Mouse (Mus musculus) retina, adult 2 months (tissue): ENCODE measurements around the gene Arid1b.

Source experiments
- DNase-seq: peaks from one replicate; pipeline ENCODE4 v3.0.0-alpha.2; 2012; ENCODE audit warnings: low read depth, low spot score

Arid1b gene

DNA sequence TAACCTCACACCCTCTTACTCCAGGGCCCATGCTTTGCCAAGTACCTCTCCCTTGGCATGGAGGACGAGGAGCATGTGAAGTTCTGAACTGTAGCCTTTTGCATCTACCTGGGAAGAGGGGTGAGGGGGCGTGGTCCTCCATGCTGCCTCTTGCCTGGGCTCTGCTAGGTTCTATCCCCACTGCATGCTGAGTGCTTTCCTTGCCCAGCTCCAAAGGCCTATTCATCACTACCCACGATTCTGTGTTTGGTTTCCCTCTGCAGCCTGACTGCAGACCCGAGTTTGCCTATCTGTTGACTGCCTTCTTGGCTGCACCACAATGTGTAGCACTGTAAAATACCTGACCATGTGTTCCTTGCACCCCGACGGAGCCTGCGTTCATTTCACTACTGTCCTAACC lies 194.3 kb downstream of the Arid1b start:
- no peak for DNase-seq

DNA sequence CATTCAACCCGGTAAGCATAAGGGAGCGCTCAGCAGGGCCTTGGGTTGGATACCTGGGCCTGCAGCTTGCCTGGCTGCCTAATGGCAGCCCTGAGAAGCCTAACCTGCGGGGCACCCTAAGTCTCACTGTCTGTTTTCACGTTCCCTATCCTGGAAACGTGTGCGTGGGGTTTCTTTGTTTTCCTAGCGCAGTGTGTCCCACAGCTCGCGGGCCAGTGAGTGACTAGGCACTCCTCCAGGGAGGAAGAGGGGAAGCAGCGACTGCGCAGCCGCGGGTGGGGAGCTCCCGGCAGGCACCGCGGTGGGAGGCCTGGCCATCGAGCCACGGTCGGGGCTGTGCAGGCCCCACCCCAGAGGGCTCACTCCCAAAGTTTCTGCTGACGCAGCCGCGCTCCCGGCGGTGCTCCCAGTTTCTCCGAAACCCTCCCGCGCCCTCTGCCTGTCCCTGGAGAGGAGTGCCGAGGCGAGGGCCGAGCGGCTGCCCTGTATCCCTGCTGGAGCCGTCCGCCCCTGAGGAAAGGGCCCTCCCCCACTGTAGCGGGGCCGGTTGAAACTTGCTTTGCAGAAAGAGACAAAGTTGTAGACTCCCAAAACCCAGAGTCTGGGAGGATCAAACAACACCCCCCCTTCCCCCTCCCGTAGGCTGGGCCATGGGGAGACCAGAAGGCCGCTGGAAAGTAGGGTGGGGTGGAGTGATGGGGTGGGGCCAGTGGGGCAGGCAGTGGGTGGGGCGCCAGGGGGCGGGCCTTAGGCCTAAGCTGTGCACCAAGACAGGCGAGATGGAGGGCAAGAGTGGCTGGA lies 195.6 kb downstream of the Arid1b start:
- DNase-seq, result peak; percentile 59

DNA sequence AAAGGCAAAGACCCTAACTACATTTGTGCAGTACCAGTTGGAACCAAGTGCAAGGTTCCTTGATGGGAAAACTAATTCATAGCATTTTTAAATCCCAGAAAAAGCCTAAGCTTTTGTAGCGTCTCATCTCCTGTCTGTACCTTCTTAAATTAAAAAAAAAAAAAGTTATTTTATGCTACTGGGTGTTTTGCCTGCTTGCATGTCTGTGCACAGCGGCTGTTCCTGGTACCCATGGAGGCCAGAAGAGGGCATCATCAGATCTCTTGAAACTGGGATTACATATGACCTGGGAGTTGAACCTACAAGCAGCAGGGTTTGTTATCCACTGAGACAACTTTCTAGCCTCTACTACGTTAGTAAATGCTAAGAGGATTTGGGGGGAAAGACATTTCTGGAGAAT lies 196.2 kb downstream of the Arid1b start:
- no peak for DNase-seq

DNA sequence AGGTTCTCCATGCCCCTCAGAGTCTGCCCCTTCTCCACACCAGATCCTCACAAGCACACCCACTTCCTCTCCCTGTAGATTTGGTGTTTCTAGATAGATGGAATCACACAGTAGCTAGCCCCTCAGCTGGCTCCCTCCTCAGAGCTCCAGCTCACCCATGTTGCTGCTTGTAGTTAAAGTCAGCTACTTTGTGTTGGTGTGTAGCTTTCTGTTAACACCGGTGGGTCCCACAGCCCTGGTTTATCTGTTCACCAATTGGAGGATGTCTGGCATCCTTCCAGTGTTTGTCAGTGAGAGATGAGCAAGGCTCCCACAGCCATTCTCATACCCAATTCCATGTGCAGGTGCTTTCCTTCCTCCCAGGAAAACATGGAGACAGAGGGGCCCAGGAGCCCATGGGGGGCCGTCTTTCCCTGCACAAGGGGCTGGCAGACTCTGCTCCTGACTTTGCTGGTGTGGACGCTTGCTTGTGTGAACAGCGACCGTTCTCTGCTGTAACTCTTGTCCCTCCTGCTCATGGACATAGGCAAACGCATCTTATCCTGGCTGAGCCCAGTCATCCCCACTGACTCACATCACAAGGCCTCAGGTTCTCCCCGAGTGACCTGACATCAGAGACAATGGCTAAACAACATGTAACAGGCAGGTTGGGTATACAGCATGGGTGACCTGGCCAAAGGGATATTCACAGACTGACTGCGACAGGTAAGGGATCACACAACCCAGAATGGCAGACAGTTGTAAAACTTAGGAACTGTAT lies 200.2 kb downstream of the Arid1b start:
- DNase-seq, result no peak

DNA sequence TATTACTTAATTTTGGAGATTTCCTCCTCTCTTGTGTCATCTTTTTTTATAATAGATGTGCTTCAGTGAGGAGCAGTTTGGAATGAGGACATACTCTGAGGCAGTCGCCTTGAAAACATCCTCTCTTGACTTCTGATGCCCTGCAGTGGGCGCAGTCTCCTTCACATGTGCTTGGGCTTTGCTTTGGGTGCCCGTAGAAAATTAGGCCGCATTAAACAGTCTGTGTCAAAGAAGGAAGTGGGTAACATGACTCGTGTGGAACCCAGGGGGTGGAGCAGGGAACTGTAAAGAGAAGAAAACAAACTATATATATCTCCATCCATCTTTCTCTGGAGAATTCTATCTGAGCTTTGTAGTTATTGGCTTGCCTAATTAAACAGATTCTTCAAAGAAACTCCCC lies 201.3 kb downstream of the Arid1b start:
- DNase-seq, result no peak

DNA sequence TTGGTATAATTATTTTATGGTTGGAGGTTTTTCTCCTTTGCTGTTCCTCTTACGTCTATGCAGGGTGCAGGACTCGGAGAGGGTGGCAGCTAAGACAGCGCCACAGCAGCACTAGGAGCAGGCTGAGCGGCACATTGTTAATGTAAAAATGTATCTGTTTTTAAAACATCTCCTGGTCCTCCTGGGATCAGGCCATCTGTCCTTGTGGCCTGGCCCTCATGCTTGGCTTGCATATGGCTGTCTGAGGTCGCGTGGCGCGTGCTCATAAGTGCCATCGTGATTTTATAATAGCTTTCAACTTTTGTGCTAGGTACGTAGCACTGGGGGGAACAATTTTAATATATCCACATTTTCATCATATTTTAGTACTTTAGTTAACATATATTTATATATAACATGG lies 201.9 kb downstream of the Arid1b start:
- DNase-seq, result no peak

DNA sequence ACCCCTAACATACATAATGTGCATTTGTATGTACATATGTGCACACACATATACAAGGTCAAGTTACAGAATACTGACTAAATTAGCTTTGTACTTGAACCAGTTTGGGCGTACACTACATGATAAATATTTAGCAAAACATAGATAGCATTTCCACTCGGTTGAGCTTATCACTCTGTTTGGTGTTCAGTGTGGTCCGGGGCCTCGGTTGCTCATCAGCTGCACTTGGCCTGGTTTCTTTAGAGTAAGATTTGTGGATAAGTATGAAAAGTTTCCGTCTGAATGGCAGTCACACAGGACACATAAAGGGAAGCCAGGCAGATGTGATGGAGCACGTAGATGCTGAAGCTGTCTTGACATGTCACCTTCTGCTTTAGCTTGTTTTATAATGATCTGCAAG lies 202.4 kb downstream of the Arid1b start:
- no peak for DNase-seq

DNA sequence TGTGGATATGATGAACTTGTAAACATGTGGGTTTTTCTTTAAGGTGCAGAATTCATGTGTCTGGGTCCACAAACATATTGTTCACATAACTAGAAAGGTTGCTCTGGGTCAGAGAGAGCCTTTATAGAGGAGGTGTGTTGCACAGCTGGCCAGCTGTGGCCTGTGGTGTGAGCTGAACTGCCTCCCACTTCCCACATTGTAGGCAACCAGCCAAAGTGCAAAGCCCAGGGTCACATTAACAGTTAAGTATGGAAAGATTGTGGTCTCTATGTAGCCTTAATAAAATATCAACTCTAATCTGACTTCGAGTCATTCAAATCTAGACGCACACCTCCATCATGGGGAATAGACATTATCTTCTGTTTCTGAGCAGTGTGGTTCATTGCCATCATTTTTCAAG lies 203.0 kb downstream of the Arid1b start:
- DNase-seq, result no peak

GRCm38 (mm10) chr17:5197765-5198164 lies 203.6 kb downstream of the Arid1b start:
- DNase-seq, result no peak

DNA sequence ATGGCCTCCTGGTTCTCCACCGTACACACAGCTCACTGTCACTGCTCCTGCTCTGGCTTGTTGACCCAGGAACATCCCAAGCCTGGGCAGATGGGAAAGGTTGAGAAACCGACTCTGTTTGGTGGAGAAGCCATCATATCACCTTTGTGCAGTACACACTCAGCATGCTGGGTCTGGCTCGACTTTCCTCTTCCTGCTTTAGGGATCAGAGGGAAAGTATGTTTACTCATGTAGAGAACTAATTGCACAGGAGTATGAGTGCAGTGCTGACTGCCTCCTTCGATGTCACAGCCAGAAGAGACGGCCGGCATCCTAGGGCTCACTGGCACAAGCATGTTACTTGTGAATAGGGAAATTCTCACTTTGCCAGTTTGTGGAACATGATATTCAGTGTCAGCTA lies 204.1 kb downstream of the Arid1b start:
- no peak for DNase-seq

DNA sequence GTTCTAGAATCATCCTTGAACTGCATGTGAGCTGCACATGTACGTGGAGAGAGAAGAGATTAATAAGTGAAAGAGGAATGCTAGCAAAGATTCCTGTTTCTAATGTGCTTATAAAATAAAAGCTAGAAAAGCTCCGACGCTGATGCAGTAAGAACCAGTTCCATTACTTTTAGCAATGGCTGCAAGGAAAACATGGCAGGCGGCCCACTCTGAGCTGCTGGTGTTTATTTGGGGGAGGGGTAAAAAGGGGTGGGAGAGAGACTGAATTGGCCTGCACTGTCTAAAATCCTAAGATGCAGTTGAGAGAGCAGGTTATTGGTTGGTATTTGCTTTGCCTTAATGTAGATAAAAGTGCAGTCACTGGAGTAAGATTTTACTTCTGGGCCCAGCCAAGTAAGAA lies 204.7 kb downstream of the Arid1b start:
- DNase-seq, result no peak

DNA sequence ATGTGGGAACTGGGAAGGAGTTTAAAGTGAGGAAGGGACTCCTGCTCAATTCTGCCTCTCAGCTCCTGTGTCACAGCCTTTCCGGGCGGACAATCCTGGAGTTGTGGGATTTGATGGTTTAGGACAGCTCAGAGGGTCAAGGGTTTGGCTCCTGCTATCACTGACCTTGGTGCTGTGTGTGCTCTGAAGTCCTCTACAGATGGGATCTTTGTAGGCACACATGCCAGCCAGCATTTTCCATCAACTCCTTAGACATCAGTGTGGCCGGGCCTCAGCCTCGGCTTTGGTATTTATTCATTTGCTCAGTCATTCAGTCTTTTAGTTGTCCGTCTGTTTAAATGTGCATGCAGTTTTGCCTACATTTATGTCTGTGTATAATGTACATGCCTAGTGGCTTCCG lies 206.5 kb downstream of the Arid1b start:
- DNase-seq, result no peak

DNA sequence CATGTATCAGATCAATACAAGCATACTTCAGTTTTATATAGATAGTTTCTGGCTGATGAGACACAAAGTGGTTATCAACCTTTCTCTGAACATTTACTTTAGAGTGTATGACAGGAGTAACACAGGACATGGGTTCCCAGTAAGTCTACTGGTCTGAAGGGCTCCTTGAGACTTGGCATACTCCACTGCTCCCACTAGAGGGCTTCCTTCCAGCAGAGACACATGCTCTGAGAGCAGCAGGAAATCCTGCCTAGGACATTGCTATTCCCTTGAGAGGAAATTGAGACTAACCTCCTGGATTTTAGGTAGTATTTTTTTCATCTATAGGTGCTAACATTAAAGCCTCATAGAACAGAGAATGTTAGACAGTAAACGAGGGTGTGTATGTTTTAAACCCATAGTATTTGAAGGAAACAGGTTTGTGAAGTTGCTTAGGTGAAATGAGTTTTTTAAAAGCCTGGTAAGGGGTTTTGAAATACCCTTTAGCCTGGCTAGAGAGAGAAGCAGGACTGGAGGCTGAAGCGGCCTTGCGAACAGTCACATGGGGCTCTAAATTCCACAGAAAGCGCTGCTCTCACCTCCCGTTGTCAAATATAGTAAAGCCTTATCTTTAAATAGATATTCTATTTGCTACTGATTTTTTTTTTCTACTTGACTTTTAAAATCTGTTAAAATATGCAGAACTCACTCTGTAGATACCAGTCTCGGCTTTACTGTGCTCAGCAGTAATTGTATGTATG lies 207.9 kb downstream of the Arid1b start:
- DNase-seq, result no peak

- DNase-seq, result no peak
These were observed 208.6 kb downstream of the Arid1b start for GRCm38 (mm10) chr17:5202756-5203155.

- DNase-seq, result no peak
These were observed 209.4 kb downstream of the Arid1b start for GRCm38 (mm10) chr17:5203346-5204102.

- DNase-seq, result no peak
These were observed 210.1 kb downstream of the Arid1b start for GRCm38 (mm10) chr17:5204103-5204665.

GRCm38 (mm10) chr17:5205163-5205581 lies 211.0 kb downstream of the Arid1b start:
- DNase-seq, result no peak

DNA sequence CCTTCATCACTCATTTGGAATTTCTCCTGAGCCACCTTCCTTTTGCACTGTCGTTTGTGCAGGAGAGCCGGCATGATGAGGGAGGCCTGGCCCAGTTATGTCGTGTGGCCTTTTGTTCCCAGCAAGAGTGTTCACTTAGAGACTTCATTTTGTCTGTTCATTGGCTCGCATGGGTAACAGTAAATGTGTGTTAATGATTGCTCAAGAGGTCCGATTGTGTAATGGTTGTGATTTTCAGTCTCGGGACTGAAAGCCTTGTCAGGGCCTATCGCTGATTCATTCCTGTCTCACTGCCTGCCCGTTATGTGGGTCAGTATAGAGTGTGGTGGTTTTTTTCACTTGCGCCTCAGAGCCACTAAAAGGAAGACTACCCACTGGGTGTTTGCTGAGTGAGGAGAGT lies 212.6 kb downstream of the Arid1b start:
- no peak for DNase-seq

DNA sequence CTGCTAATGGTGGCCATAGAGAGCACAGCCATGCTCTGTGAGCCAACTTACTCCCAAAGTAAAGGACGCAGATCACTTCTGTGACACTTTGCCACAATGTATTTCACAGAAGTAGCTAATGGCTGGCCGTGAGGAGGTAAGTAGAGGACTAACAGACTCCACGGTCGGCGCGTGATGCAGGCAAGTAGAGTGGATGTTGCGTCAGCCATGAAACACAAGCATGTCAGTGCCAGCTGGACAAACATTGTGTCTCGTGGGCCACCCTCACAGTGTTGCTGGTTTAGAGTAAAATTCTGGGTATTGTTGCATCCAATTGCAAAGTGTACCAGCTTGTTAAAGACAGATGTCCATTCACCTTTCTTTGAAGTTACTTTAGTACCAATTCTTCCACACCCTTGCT lies 213.7 kb downstream of the Arid1b start:
- no peak for DNase-seq

DNA sequence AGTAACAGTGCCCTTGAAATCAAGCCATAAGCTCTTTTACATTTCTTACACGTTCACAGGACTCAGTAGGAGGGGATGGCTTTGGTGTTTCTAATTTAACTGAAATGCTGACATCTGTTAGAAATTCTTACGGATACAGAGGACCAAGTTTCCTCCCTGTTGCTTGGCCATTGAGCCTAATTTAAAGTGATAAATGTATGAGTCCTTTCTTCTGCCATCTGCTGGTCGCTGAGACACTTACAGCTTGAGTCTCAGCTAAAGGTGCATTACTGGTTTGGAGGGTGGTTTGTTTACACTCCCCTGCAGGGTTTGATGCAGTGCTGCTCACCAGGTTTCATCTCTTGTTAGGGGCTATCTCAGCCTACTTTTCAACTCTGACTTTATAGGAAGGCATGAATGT lies 214.2 kb downstream of the Arid1b start:
- DNase-seq, result no peak

DNA sequence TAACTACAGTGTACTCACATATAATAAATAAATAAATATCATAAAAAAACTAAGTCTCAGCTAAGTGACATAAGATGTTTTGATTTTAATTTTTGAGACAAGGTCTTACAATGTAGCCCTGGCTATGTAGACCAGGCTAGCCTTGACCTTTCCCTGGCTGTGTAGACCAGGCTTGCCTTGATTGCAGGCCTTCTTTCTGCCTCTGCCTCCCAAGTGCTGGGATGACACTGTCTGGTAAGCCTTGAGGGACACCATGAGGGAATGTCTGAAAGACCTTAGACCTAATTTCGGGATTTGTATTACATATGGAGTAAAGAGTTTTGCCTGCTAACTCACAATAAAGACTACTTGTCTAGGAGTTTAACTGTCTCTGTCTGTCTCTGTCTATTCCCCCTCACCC lies 214.9 kb downstream of the Arid1b start:
- DNase-seq, result no peak
